Mouse (Mus musculus): ENCODE data around the gene Sh3bgr. TPM values are rescaled to one million over a fixed set of nuclear protein-coding genes. Genes with fewer than 3 reads are reported as not detected.

Sh3bgr gene
- total RNA-seq, 2 experiments from 2014 or later, result not detected

Other genes with a start within 250 kb of the Sh3bgr start
- 12.3 and 21.3 TPM in 2 replicates for gene Psmg1, start 209.5 kb upstream of the Sh3bgr start, total RNA-seq (2015; ENCODE audit: low replicate concordance)
- gene Psmg1, start 209.5 kb upstream of the Sh3bgr start, total RNA-seq (2017; ENCODE audit: low replicate concordance), result 5.1 and 10.3 TPM in 2 replicates
- gene Brwd1, start 117.9 kb upstream of the Sh3bgr start, total RNA-seq (2015; ENCODE audit: low replicate concordance), result 10.4 and 10.6 TPM in 2 replicates
- 9.3 and 11.8 TPM in 2 replicates for gene Brwd1, start 117.9 kb upstream of the Sh3bgr start, total RNA-seq (2017; ENCODE audit: low replicate concordance)
- gene Hmgn1, start 72.7 kb upstream of the Sh3bgr start, total RNA-seq (2015; ENCODE audit: low replicate concordance), result 27.8 and 30.0 TPM in 2 replicates
- gene Hmgn1, start 72.7 kb upstream of the Sh3bgr start, total RNA-seq (2017; ENCODE audit: low replicate concordance), result 14.2 and 15.1 TPM in 2 replicates
- 0.77 and 2.5 TPM in 2 replicates for gene Wrb, start 55.0 kb upstream of the Sh3bgr start, total RNA-seq (2015; ENCODE audit: low replicate concordance)
- 0.98 and 3.0 TPM in 2 replicates for gene Wrb, start 55.0 kb upstream of the Sh3bgr start, total RNA-seq (2017; ENCODE audit: low replicate concordance)
- not detected in 2 replicates for gene Lca5l, start 8.2 kb upstream of the Sh3bgr start, total RNA-seq (2015; ENCODE audit: low replicate concordance)
- 1.1 TPM in 1 of 2 replicates, not detected in the other for gene Lca5l, start 8.2 kb upstream of the Sh3bgr start, total RNA-seq (2017; ENCODE audit: low replicate concordance)
- not detected in 2 replicates for gene B3galt5, start 35.4 kb downstream of the Sh3bgr start, total RNA-seq (2015; ENCODE audit: low replicate concordance)
- not detected in 2 replicates for gene B3galt5, start 35.4 kb downstream of the Sh3bgr start, total RNA-seq (2017; ENCODE audit: low replicate concordance)
- 29.6 and 33.0 TPM in 2 replicates for gene Itgb2l, start 243.2 kb downstream of the Sh3bgr start, total RNA-seq (2015; ENCODE audit: low replicate concordance)
- gene Itgb2l, start 243.2 kb downstream of the Sh3bgr start, total RNA-seq (2017; ENCODE audit: low replicate concordance), result 28.4 and 42.7 TPM in 2 replicates

Measured in erythroblast, adult 5-6 weeks (primary cell).